Mouse (Mus musculus) kidney, postnatal 0 days (tissue): ENCODE measurements at regions not wholly inside any gene's neighbourhood (a gene's known extent, or its start where the extent isn't known, plus 50 kb on each side); places are given as distances from the start of the nearest gene placed in this dataset.

ENCODE experiments used
- ATAC-seq: fragments of 200-750 bp; cut with Nextera tagmentation; replicated peaks from 2 replicates; pipeline ENCODE4 v1.8.0; 2017; ENCODE audit warnings: low read depth, moderate number of reproducible peaks, moderate TSS enrichment, moderate library complexity; ENCODE audit not compliant: low FRiP score
- DNase-seq: peaks from one replicate; pipeline ENCODE4 v3.0.0-alpha.2; 2016; ENCODE audit warnings: low spot score
- H3K27ac ChIP-seq: fragments of 300-500 bp; sonication (generic); 2 replicates; pipeline ENCODE4 v1.5.1; 2014; ENCODE audit warnings: mild to moderate bottlenecking
- H3K27me3 ChIP-seq: fragments of 300-500 bp; sonication (generic); 2 replicates; pipeline ENCODE4 v1.6.1; 2014; ENCODE audit warnings: low read length, mixed read lengths; ENCODE audit not compliant: insufficient read depth
- H3K36me3 ChIP-seq: fragments of 300-500 bp; sonication (generic); 2 replicates; pipeline ENCODE4 v1.6.1; 2014; ENCODE audit warnings: low read length, mixed read lengths; ENCODE audit not compliant: insufficient read depth
- H3K4me1 ChIP-seq: fragments of 300-500 bp; sonication (generic); replicated peaks from 2 replicates; pipeline ENCODE4 v1.6.1; 2014; ENCODE audit warnings: antibody characterized with exemption, low read length, mixed read lengths; ENCODE audit not compliant: insufficient read depth
- H3K4me2 ChIP-seq: fragments of 300-500 bp; sonication (generic); 2 replicates; pipeline ENCODE4 v1.6.1; 2014; ENCODE audit warnings: mild to moderate bottlenecking, low read length, moderate library complexity, mixed read lengths
- H3K4me3 ChIP-seq: fragments of 300-500 bp; sonication (generic); replicated peaks from 2 replicates; pipeline ENCODE4 v1.5.1; 2014; ENCODE audit warnings: low read depth, low read length
- H3K9ac ChIP-seq: fragments of 300-500 bp; sonication (generic); 2 replicates; pipeline ENCODE4 v1.6.1; 2014; ENCODE audit warnings: low read depth, low read length
- H3K9me3 ChIP-seq: fragments of 300-500 bp; sonication (generic); replicated peaks from 2 replicates; pipeline ENCODE4 v1.6.1; 2016; ENCODE audit warnings: low read length, inconsistent platforms, mixed read lengths
- CTCF ChIP-seq: IDR thresholded peaks from 2 replicates; pipeline ENCODE4 v1.5.1; 2016; ENCODE audit warnings: antibody characterized with exemption, low read depth, mild to moderate bottlenecking, moderate library complexity
- WGBS: fragments of 180-500 bp; shearing (Covaris S2); extraction: QIAGEN DNeasy Blood & Tissue Kit; methylation state at CpG from one replicate; pipeline ENCODE4 v1.1.7; 2014; 5-methylcytosine and 5-hydroxymethylcytosine counted together

DNA sequence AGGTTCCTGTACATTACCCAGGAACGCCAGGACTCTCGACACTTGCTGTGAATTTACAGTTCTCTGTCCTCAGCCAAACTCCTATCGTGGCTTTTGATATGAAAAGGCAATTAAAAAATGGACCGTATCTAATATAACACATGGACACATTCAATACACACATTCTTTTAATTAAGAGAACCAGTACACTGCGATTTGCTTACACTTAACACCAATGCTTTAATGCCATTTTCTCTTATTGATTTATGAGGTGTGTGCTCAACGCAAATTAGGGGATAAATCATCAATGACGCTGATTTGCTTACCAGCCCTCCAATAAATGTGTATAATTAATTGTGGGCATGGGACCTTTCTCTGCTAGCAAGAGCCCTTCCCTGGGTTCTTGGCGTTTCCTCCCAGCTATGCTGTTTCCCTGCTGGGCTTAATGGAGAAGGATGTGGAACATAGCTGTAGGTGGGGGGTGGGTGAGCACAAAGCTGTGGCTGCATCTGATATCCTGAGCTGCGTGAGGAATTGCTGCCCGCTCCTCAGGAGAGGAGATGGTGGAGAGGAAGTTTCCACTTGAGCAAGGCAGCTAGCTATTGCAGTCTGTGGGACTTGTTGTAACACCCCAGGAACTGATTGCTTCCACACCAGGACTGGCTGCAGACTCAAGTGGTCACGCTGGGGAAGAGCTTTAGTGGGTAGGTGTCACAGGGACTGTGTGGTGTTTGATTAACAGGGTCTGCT lies 270.1 kb downstream of the 1500009L16Rik start:
- peak; percentile 41 for DNase-seq
- Histone ChIP-seq H3K4me1 (no peaks in the 10 kb centered on the region), H3K27me3 (no peaks in the 10 kb centered on the region), H3K27ac (no peak overlapping the region), H3K36me3 (no peaks in the 10 kb centered on the region), H3K4me2 (no peak overlapping the region), H3K9me3 (no peaks in the 10 kb centered on the region), H3K4me3 (no peak overlapping the region), H3K9ac (no peak overlapping the region)
- TF ChIP-seq CTCF, result no peak
- no peak for ATAC-seq
- WGBS, result 37% methylated on average over 11 of the region's 11 CpGs

DNA sequence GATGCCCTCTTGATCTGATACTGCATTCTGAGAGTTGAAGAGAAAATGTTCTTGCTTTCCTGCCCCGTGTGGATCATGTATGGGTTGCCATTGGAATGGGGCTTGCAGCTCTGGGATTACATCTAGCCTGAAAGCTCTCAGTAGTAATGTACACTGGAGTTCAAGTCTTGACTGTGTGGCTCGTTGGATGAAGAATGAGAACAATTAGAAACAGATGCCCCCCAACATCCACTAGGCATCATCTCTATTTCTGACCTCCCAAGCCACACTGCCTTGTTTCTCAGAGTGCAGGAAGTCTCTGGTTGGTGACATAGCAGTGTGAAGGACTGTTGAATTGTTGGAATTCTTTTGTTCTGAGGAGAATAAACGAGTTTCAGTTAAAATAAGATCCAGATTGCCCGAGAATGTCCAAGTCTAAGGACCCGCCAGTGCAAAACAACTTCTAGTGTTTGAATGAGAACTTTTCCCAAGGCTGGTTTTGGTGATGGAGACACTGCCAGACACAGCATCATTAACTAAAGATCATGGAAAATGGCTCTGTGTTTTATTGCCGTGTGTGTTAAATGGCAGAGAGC lies 272.4 kb downstream of the 1500009L16Rik start:
- Histone ChIP-seq H3K9me3 (no peaks in the 10 kb centered on the region), H3K27ac (peak overlapping the region; percentile 76), H3K4me1 (no peaks in the 10 kb centered on the region), H3K27me3 (no peaks in the 10 kb centered on the region), H3K9ac (no peak overlapping the region), H3K4me2 (no peak overlapping the region), H3K4me3 (no peak overlapping the region), H3K36me3 (no peaks in the 10 kb centered on the region)
- peak; percentile 37 for DNase-seq
- TF ChIP-seq CTCF, result no peak
- 57% methylated on average over 6 of the region's 6 CpGs for WGBS
- no peak for ATAC-seq

DNA sequence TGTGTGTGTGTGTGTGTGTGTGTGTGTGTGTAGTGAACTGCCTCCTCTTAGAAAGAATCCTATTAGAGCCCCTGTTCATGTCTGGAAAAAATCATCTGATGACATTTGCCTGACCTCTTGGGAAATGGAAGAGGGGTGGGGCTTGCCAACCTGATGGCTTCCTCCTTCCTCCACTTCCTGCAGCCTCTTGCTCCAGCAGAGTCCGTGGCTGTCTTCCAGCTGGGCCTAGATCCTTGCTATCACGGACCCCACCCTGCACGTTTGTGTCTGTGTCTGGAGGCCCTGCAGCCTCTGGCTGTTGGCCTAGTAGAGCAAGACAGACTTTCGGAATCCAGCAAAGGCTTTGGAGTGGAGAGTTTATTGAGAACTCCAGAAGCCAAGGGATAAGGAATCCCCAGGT lies 273.2 kb downstream of the 1500009L16Rik start:
- DNase-seq, result peak; percentile 73
- no peak for ATAC-seq

DNA sequence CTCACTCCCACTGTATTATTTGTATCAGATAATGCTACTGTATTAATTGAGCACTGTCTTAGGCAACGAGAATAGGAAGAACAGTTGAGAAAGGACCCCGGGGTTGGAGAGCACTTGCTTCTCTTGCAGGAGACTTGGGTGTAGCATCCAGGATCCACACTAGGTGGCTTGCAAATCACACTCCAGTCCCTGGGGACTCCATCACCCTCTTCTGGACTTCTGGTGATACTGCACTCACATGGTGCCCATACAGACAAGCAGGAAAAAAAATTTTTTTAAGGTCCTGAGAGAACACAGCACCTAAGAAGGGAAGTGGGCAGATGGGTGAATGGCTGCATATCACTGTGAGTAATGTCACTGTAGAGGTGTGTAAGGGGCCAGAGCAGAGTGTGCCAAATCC lies 273.8 kb downstream of the 1500009L16Rik start:
- peak; percentile 63 for TF ChIP-seq CTCF
- no peaks in the 10 kb centered on the region for H3K27me3 ChIP-seq
- H3K4me1 ChIP-seq, result no peaks in the 10 kb centered on the region
- no peak overlapping the region for H3K4me2 ChIP-seq
- whole genome bisulfite sequencing, result 84% methylated on average over 2 of the region's 2 CpGs
- ATAC-seq (no peak), DNase-seq (peak; percentile 42)
- no peaks in the 10 kb centered on the region for H3K36me3 ChIP-seq
- no peak overlapping the region for H3K4me3 ChIP-seq
- H3K9ac ChIP-seq, result no peak overlapping the region
- peak overlapping the region; percentile 47 for H3K27ac ChIP-seq
- no peaks in the 10 kb centered on the region for H3K9me3 ChIP-seq

More for the DNA sequence above, 273.2 kb downstream of the 1500009L16Rik start:
- Histone ChIP-seq H3K9me3 (no peaks in the 10 kb centered on the region), H3K4me3 (no peak overlapping the region), H3K36me3 (no peaks in the 10 kb centered on the region), H3K27me3 (no peaks in the 10 kb centered on the region), H3K27ac (peak overlapping the region; percentile 76), H3K4me2 (no peak overlapping the region), H3K9ac (no peak overlapping the region), H3K4me1 (no peaks in the 10 kb centered on the region)
- WGBS, result 49% methylated on average over 4 of the region's 4 CpGs
- no peak for TF ChIP-seq CTCF

DNA sequence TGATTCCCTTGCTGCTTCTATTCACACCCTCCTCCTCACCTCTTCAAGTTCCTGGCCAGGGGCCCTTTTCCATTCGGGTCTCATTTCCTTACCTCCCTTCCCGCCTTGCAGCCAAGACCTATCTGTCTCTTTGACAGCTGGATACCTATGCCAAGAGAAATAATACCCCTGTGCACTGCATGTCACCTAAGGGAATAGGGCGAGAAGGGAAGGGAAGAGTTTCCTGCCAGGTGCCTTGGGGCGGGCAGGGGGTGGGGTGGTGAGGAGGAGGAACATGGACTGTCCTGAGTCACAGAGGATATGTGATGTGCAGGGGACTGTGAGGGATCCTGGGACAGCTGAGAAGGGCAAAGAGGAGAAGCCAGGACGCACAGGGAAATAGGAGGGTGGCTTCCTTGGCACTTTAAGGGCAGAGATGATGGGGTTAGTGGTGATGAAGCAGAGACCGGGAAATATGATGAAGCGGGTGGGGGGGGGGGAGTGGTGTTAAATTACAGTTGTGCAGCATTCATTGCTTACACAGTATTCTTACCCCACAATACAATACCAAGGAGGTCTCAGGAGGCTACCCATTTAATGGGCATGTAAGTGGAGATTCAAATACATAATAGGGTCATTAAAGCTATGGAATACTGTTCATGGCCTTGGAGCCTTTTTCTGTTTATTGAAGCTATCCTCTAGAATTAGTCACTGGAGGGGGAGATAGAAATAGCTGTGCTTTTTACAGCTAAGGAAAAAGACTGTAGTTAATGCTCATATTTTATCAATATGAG lies 278.0 kb downstream of the 1500009L16Rik start:
- Histone ChIP-seq H3K27me3 (no peaks in the 10 kb centered on the region), H3K9me3 (no peaks in the 10 kb centered on the region), H3K4me2 (no peak overlapping the region), H3K36me3 (no peaks in the 10 kb centered on the region), H3K4me3 (no peak overlapping the region), H3K4me1 (no peaks in the 10 kb centered on the region), H3K9ac (no peak overlapping the region), H3K27ac (no peak overlapping the region)
- TF ChIP-seq CTCF, result no peak
- 25% methylated on average over 7 of the region's 7 CpGs for WGBS
- ATAC-seq, result no peak
- DNase-seq, result peak; percentile 41

DNA sequence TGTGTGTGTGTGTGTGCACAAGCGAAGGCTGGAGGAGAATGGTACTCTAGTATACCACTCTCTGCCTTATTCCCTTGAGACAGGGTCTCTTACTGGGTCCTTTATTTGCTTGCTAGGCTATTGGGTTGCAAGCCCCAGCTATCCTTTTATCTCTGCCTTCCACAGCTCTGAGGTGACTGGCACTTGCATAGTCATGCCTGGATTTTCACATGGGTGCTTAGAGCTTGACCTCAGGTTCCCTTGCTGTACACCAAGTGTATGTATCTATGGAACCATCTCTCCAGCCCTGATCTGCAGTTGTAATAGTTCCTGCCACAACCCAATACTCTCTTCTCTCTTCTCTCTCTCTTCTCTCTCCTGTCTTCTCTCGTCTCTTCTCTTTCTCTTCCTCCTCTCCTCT lies 280.1 kb downstream of the 1500009L16Rik start:
- 65% methylated on average over 2 of the region's 2 CpGs for WGBS
- no peak for ATAC-seq
- TF ChIP-seq CTCF, result no peak
- Histone ChIP-seq H3K4me2 (no peak overlapping the region), H3K9ac (no peak overlapping the region), H3K36me3 (no peaks in the 10 kb centered on the region), H3K9me3 (no peaks in the 10 kb centered on the region), H3K27ac (no peak overlapping the region), H3K4me3 (no peak overlapping the region), H3K4me1 (no peaks in the 10 kb centered on the region), H3K27me3 (no peaks in the 10 kb centered on the region)
- no peak for DNase-seq
